Mouse (Mus musculus) gonadal fat pad, adult 2 months (tissue): Measurements from ENCODE around the gene Ugt2a3. TPM values are rescaled to one million over a fixed set of nuclear protein-coding genes. Genes with fewer than 3 reads are reported as not detected.
"Not testable (repeated sequence)": the region's sequence is repeated elsewhere in the genome, so short reads cannot be mapped to it uniquely, and the experiment has no call there.

Experiments
- DNase-seq: peaks from one replicate; pipeline ENCODE4 v3.0.0-alpha.2; 2012; ENCODE audit warnings: low read depth
- polyA plus RNA-seq: library from polyadenylated mRNA; depleted of rRNA; stranded (reverse); fragments of >200 nt; gene quantifications from 2 replicates; pipeline ENCODE4 v1.2.3, GENCODE M21; 2012; rRNA removed

Ugt2a3 gene
- 0.06 TPM in 1 of 2 replicates, not detected in the other for polyA plus RNA-seq

GRCm38 (mm10) chr5:87336961-87337697, at the start of gene Ugt2a3:
Ugt2a3 (minus strand) TSS chr5:87337195.
- DNase-seq: no peak

DNA sequence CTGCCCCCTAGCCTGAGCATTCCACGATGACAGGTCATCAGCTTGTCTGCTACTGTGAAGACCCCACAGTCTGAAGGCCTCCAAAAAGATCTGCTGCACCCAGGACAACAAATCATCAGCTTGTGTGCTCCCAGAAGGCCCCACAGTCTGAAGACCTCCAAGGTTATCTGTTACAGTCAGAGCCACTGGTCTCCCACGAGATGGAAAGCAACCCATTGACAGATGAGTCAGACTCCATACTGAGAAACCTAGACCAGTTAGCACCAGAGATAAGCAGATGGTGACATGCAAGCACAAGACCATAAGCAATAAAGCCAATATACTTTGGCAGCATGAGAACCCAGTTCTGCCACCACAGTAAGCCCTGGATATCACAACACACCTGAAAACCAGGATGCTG, 43.2 kb upstream of the Ugt2a3 start:
- no peak for DNase-seq

DNA sequence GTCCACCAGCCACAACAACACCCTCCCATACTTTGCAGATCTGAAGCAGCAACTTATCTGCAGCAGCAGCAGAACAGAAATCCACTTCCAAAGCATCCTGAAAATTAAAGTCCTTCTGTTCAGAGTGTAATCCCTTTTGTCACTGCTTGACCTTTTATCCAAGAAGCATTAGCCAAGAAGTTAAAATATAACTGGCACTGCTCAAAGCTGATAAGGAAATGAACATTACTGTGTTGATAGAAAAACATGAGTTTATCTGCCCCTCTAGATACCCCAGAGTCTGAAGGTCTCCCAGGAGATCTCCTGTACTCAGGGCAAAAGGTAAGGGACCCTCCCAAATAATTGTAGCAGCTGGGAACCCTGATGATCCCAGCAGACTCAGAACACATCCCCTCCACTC, 42.8 kb upstream of the Ugt2a3 start:
- DNase-seq: no peak

DNA sequence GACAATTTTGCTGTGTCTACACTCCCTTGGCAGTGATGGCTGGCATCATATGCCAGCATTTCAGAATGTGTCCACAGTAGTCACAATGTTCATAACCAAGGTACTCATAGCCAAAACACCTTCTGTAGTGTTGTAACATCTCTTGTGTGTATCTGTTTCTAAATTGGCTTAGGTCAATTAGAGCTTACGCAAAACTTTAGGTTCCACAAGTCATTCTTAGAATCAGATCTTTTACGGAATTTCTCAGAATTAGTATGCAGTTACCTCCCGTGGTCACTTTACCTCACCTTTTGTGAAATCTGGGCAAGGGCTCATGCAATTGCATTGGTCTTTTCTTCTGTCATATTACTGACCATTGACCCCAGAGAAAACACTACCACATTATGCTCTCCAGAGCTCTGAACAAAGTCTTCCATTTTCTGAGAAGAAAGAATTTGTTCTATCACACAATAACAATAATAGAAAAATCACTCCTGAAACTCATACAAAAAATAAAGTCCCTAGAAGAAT, 38.9 kb upstream of the Ugt2a3 start:
- DNase-seq: peak; percentile 38

- DNase-seq: no peak
Measured at GRCm38 (mm10) chr5:87373502-87373863, 36.5 kb upstream of the Ugt2a3 start.

- DNase-seq: not testable (repeated sequence)
Measured at GRCm38 (mm10) chr5:87372788-87373501, 36.0 kb upstream of the Ugt2a3 start.

GRCm38 (mm10) chr5:87350350-87350749, 13.4 kb upstream of the Ugt2a3 start:
- DNase-seq: no peak

- DNase-seq: not testable (repeated sequence)
Measured at GRCm38 (mm10) chr5:87349150-87349549, 12.2 kb upstream of the Ugt2a3 start.

- not testable (repeated sequence) for DNase-seq
Measured at GRCm38 (mm10) chr5:87347479-87348078, 10.6 kb upstream of the Ugt2a3 start.

DNA sequence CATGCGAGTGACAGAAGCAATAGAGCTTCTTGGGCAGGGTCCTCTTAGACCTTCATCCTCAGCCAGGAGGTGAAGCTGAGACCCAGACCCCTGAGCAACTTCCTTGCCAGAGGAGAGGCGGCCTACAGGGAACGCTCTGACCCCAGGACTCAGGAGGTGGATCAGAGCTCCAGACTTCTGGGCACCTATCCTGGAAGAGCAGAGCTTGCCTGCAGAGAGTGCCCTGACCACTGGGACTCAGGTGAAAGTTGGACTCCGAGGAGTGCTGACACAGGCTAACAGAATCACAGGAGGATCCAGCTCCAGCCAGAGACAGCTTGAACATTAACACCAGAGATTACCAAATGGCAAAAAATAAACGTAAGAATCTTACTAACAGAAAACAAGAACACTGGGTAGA, 3.5 kb upstream of the Ugt2a3 start:
- DNase-seq: no peak

DNA sequence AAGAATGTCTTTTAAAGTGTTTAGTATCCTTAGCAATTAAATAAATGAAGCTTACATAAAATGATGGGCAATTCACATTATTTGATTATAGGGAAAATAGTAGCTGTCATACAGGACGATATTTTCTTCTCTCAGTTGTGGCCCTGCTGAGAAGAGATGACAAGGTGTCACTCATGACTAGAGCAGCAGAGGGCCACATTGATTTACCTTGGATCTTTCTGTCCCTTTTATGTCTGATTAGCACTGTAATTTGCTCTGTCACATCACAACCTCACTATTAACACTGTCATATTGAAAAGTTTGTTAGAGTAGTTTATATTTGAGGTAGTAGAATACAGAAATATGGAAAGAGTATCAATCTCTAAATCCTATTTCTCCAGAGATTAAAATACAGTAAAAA, 1.8 kb downstream of the Ugt2a3 start:
- no peak for DNase-seq

DNA sequence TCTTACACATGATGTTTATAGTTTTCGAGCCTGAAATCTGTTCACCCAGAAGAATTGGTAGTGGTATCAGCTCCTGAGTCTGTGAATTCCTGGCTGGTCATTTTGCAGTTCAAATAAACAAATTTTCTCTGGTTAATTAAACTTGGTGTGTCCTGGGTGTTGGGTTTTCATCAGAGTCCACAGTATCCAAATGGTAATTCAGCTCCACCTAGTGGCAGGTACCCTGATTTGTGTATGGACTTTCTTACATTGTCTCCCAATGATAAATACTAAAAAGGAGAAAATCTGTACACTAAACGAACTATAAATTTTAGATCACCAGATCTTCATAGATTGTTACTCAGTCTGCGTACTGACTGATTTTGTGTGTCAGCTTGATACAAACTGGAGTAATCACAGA, 3.4 kb downstream of the Ugt2a3 start:
- no peak for DNase-seq

GRCm38 (mm10) chr5:87311392-87311791, 25.6 kb downstream of the Ugt2a3 start:
- DNase-seq: no peak

GRCm38 (mm10) chr5:87286180-87286579, 50.8 kb downstream of the Ugt2a3 start:
- not testable (repeated sequence) for DNase-seq

GRCm38 (mm10) chr5:87275986-87276385, 61.0 kb downstream of the Ugt2a3 start:
- not testable (repeated sequence) for DNase-seq

- DNase-seq: no peak
Measured at GRCm38 (mm10) chr5:87275581-87275980, 61.4 kb downstream of the Ugt2a3 start.

Other genes with a start within 250 kb of the Ugt2a3 start
- 0.08 TPM in 1 of 2 replicates, not detected in the other for gene Ugt2b36, start 244.6 kb downstream of the Ugt2a3 start, polyA plus RNA-seq
- gene Ugt2b5, start 196.9 kb downstream of the Ugt2a3 start, polyA plus RNA-seq: 0.14 TPM in 1 of 2 replicates, not detected in the other
- not detected in 2 replicates for gene Ugt2b37, start 82.4 kb downstream of the Ugt2a3 start, polyA plus RNA-seq
- gene Ugt2b38, start 87.0 kb upstream of the Ugt2a3 start, polyA plus RNA-seq: not detected in 2 replicates
- gene Ugt2a2, start 145.1 kb upstream of the Ugt2a3 start, polyA plus RNA-seq: 0.04 TPM in 1 of 2 replicates, not detected in the other
- not detected in 2 replicates for gene Gm43638, start 149.6 kb upstream of the Ugt2a3 start, polyA plus RNA-seq
- gene Ugt2a1, start 153.7 kb upstream of the Ugt2a3 start, polyA plus RNA-seq: not detected in 2 replicates
- gene Sult1b1, start 201.0 kb upstream of the Ugt2a3 start, polyA plus RNA-seq: 0.05 TPM in 1 of 2 replicates, not detected in the other
- gene Sult1d1, start 231.8 kb upstream of the Ugt2a3 start, polyA plus RNA-seq: 0.12 and 0.29 TPM in 2 replicates